Mouse (Mus musculus) spleen, adult 2 months (tissue): ENCODE data around the gene Gm16181.

Experiments
- CTCF ChIP-seq: fragments of 200-500 bp; IDR thresholded peaks from 2 replicates; pipeline ENCODE4 v1.5.1; 2011; ENCODE audit warnings: mild to moderate bottlenecking, inconsistent platforms; ENCODE audit not compliant: insufficient read depth, insufficient read length, insufficient replicate concordance; ENCODE audit errors: extremely low read depth
- POLR2A ChIP-seq: fragments of 200-500 bp; IDR thresholded peaks from 2 replicates; pipeline ENCODE4 v1.6.1; 2011; ENCODE audit warnings: low read depth, low read length, inconsistent platforms

- peak; percentile 19; the same call in 1 of the 2 replicates for TF ChIP-seq POLR2A
- TF ChIP-seq CTCF, result peak; percentile 8; the same call in 1 of the 2 replicates
These were observed 38.2 kb downstream of the Gm16181 start for GRCm38 (mm10) chr17:35258492-35259478.
